Mouse (Mus musculus) heart, embryonic 14.5 days (tissue): ENCODE data around the gene Slc4a8. TPM values are rescaled to one million over a fixed set of nuclear protein-coding genes. Genes with fewer than 3 reads are reported as not detected.
A peak's percentile ranks its signal among the peaks of the same experiment; 100 is the strongest.
"Not testable (repeated sequence)": the region's sequence is repeated elsewhere in the genome, so short reads cannot be mapped to it uniquely, and the experiment has no call there.

Source experiments
- ATAC-seq: fragments of 200-750 bp; cut with Nextera tagmentation; 2 replicates; pipeline ENCODE4 v1.8.0; 2017; ENCODE audit warnings: low read depth, moderate TSS enrichment; ENCODE audit not compliant: insufficient number of reproducible peaks, insufficient read depth, low FRiP score
- H3K27ac ChIP-seq, 2 experiments: fragments of 200-500 bp in 1 of 2; fragments of 300-500 bp in 1 of 2; sonication (generic) in 1 of 2; replicated peaks in 1 of 2; 2 replicates each; pipeline ENCODE4 v1.5.1; 2012 to 2014; ENCODE audit warnings: low read depth in 2 of 2, low read length in 2 of 2, control low read depth in 1 of 2, mild to moderate bottlenecking in 1 of 2, mixed read lengths in 1 of 2; ENCODE audit not compliant: control insufficient read depth in 1 of 2, insufficient read depth in 1 of 2
- H3K27me3 ChIP-seq: fragments of 300-500 bp; sonication (generic); 2 replicates; pipeline ENCODE4 v1.6.1; 2014; ENCODE audit warnings: mild to moderate bottlenecking, low read length, control low read depth; ENCODE audit not compliant: control insufficient read depth, insufficient read depth
- H3K36me3 ChIP-seq: fragments of 300-500 bp; sonication (generic); 2 replicates; pipeline ENCODE4 v1.6.1; 2014; ENCODE audit warnings: mild to moderate bottlenecking, control low read depth, low read length, mixed read lengths; ENCODE audit not compliant: control insufficient read depth, insufficient read depth
- H3K4me1 ChIP-seq, 2 experiments: fragments of 200-500 bp in 1 of 2; fragments of 300-500 bp in 1 of 2; sonication (generic) in 1 of 2; 2 replicates each; pipeline ENCODE4 v1.6.1; 2012 to 2014; ENCODE audit warnings: low read length in 2 of 2, control low read depth in 1 of 2, mixed read lengths in 1 of 2; ENCODE audit not compliant: control insufficient read depth in 2 of 2, insufficient read depth in 2 of 2
- H3K4me2 ChIP-seq: fragments of 300-500 bp; sonication (generic); 2 replicates; pipeline ENCODE4 v1.6.1; 2014; ENCODE audit warnings: mild to moderate bottlenecking, low read length
- H3K4me3 ChIP-seq, 2 experiments: fragments of 200-500 bp in 1 of 2; fragments of 300-500 bp in 1 of 2; sonication (generic) in 1 of 2; 2 replicates each; pipeline ENCODE4 v1.5.1; 2012 to 2014; ENCODE audit warnings: low read length in 2 of 2, mild to moderate bottlenecking in 2 of 2, control low read depth in 1 of 2, low read depth in 1 of 2, moderate library complexity in 1 of 2; ENCODE audit not compliant: control insufficient read depth in 1 of 2, insufficient read depth in 1 of 2
- H3K9ac ChIP-seq: fragments of 300-500 bp; sonication (generic); 2 replicates; pipeline ENCODE4 v1.6.1; 2014; ENCODE audit warnings: mild to moderate bottlenecking, low read length
- H3K9me3 ChIP-seq: fragments of 300-500 bp; sonication (generic); 2 replicates; pipeline ENCODE4 v1.6.1; 2016; ENCODE audit warnings: low read length, control low read depth; ENCODE audit not compliant: control insufficient read depth
- WGBS: fragments of 180-500 bp; shearing (Covaris S2); extraction: QIAGEN DNeasy Blood & Tissue Kit; methylation state at CpG from one replicate; pipeline ENCODE4 v1.1.7; 2014; 5-methylcytosine and 5-hydroxymethylcytosine counted together
- polyA plus RNA-seq: library from polyadenylated mRNA; unstranded; fragments of >200 nt; fragmentation: Nextera tagmentation; extraction: Ambion mirVana; gene quantifications from 2 replicates; pipeline ENCODE4 v1.2.1, GENCODE M21; 2014

Slc4a8 gene
- polyA plus RNA-seq, 1 experiment from 2014 or later = 0.76 TPM

DNA sequence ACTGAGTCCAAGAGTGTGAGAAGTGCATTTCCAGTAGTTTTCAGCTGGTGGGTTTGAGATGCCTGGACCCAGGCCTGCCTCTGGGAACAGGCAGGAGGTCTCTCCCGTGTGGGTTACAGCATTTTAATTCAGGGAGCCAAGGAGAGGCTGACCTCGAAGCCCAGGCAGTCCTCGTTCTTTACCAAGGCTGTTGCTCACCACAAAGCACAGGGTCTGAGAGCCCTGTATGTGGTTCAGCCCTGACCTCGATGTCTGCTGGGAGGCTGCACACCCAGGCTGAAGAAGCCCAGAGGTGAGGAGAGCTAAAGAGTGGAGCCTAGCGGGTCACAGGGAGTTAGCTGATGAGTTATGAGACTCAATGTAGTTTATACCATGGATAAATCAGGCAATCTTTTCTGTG lies 52.0 kb downstream of the Slc4a8 start:
- WGBS = 68% methylated on average over 5 of the region's 5 CpGs
- Histone ChIP-seq H3K4me2 (no peak overlapping the region), H3K4me1 (peaks cover 7 to 10% of the 10 kb centered on the region in 2 experiments; a peak in 3 of 4 replicates), H3K4me3 (no peak overlapping the region), H3K9me3 (no peaks in the 10 kb centered on the region; the same call in 1 of the 2 replicates), H3K27ac (no peak overlapping the region), H3K9ac (no peak overlapping the region), H3K36me3 (no peaks in the 10 kb centered on the region), H3K27me3 (no peaks in the 10 kb centered on the region)
- no peak for ATAC-seq

- Histone ChIP-seq H3K9ac (no peak overlapping the region), H3K27ac (no peak overlapping the region), H3K9me3 (peaks cover 4% of the 10 kb centered on the region; the same call in 1 of the 2 replicates), H3K36me3 (no peaks in the 10 kb centered on the region), H3K4me2 (no peak overlapping the region), H3K4me3 (no peak overlapping the region), H3K4me1 (peaks cover 7 to 10% of the 10 kb centered on the region in 2 experiments; a peak in 3 of 4 replicates), H3K27me3 (no peaks in the 10 kb centered on the region)
- no peak for ATAC-seq
- WGBS = 87% methylated on average over 7 of the region's 7 CpGs
Observed at GRCm38 (mm10) chr15:100814066-100814465, 52.5 kb downstream of the Slc4a8 start.

- H3K36me3 ChIP-seq = no peaks in the 10 kb centered on the region
- H3K4me1 ChIP-seq = peaks cover 7 to 10% of the 10 kb centered on the region in 2 experiments; a peak in 3 of 4 replicates
- H3K27ac ChIP-seq = peak overlapping the region in 1 of 2 experiments; percentile 25; a peak in 1 of 4 replicates
- H3K9me3 ChIP-seq = peaks cover 4% of the 10 kb centered on the region; the same call in 1 of the 2 replicates
- no peak overlapping the region for H3K4me3 ChIP-seq
- peak overlapping the region; percentile 24; the same call in 1 of the 2 replicates for H3K4me2 ChIP-seq
- 65% methylated on average over 8 of the region's 8 CpGs for WGBS
- peak; percentile 17; the same call in 1 of the 2 replicates for ATAC-seq
- no peaks in the 10 kb centered on the region for H3K27me3 ChIP-seq
- H3K9ac ChIP-seq = no peak overlapping the region
Observed at GRCm38 (mm10) chr15:100815310-100815709, 53.8 kb downstream of the Slc4a8 start.

GRCm38 (mm10) chr15:100818860-100819259 lies 57.3 kb downstream of the Slc4a8 start:
- Histone ChIP-seq H3K27me3 (peaks cover 29% of the 10 kb centered on the region), H3K4me3 (no peak overlapping the region), H3K9ac (no peak overlapping the region), H3K4me2 (no peak overlapping the region), H3K4me1 (peaks cover 7 to 10% of the 10 kb centered on the region in 2 experiments; a peak in 3 of 4 replicates), H3K9me3 (peaks cover 4% of the 10 kb centered on the region; the same call in 1 of the 2 replicates), H3K27ac (no peak overlapping the region), H3K36me3 (no peaks in the 10 kb centered on the region)
- no peak for ATAC-seq
- WGBS = 82% methylated on average over 3 of the region's 3 CpGs

DNA sequence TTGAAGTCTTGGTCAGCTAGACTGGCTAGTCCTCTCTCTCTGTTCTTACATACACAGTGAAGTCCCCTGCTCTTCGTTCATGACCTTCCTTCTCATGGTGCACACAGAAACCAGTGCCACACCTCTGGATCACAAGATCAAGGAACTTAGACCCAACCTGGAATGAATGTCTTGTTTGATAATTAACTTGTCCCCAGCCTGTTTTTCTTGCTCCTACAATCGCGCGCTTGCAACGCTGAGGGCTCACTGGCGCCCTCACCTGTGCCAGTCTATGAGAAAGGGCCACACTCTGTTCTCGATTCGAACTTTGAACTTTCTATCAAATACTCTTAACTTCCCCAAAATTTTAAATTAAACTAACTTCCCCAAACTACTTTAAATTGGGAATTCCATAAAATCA lies 60.3 kb downstream of the Slc4a8 start:
- H3K4me2 ChIP-seq = no peak overlapping the region
- H3K27me3 ChIP-seq = peaks cover 53% of the 10 kb centered on the region
- WGBS = 46% methylated on average over 8 of the region's 8 CpGs
- H3K9me3 ChIP-seq = peaks cover 4% of the 10 kb centered on the region; the same call in 1 of the 2 replicates
- H3K4me3 ChIP-seq = no peak overlapping the region
- no peak for ATAC-seq
- H3K27ac ChIP-seq = no peak overlapping the region
- no peaks in the 10 kb centered on the region for H3K36me3 ChIP-seq
- H3K9ac ChIP-seq = no peak overlapping the region
- no peaks in the 10 kb centered on the region for H3K4me1 ChIP-seq

DNA sequence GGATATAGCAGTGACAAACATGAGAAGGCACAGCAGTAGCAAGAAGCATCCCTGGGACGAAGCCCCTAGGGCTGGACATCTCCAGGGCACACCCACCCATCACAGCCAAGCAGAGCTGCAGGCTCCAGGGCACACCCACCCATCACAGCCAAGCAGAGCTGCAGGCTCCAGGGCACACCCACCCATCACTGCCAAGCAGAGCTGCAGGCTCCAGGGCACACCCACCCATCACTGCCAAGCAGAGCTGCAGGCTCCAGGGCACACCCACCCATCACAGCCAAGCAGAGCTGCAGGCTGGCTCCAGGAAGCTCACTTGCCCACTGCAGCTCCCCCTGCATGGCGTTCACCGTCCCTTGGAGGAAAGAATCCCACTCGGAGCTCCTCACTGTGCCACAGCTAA lies 60.8 kb downstream of the Slc4a8 start:
- H3K36me3 ChIP-seq, H3K9me3 ChIP-seq, H3K4me2 ChIP-seq, H3K27ac ChIP-seq, H3K9ac ChIP-seq, ATAC-seq, H3K4me3 ChIP-seq, H3K4me1 ChIP-seq: not testable (repeated sequence)
- H3K27me3 ChIP-seq = peaks cover 53% of the 10 kb centered on the region
- WGBS = 78% methylated on average over 4 of the region's 4 CpGs

GRCm38 (mm10) chr15:100825249-100825856 lies 63.8 kb downstream of the Slc4a8 start:
- WGBS = 24% methylated on average over 26 of the region's 26 CpGs
- no peaks in the 10 kb centered on the region for H3K36me3 ChIP-seq
- H3K9ac ChIP-seq = no peak overlapping the region
- H3K27me3 ChIP-seq = peaks cover 53% of the 10 kb centered on the region
- no peak overlapping the region for H3K4me3 ChIP-seq
- H3K4me1 ChIP-seq = no peaks in the 10 kb centered on the region
- no peak for ATAC-seq
- H3K9me3 ChIP-seq = no peaks in the 10 kb centered on the region
- no peak overlapping the region for H3K27ac ChIP-seq
- no peak overlapping the region for H3K4me2 ChIP-seq

- 84% methylated on average over 8 of the region's 8 CpGs for WGBS
- peaks cover 49% of the 10 kb centered on the region for H3K27me3 ChIP-seq
- H3K9me3 ChIP-seq = peaks cover 4% of the 10 kb centered on the region; the same call in 1 of the 2 replicates
- no peak overlapping the region for H3K4me3 ChIP-seq
- no peaks in the 10 kb centered on the region for H3K36me3 ChIP-seq
- no peak overlapping the region for H3K27ac ChIP-seq
- no peak for ATAC-seq
- no peaks in the 10 kb centered on the region for H3K4me1 ChIP-seq
- H3K9ac ChIP-seq = no peak overlapping the region
- no peak overlapping the region for H3K4me2 ChIP-seq
Observed at GRCm38 (mm10) chr15:100826076-100826475, 64.5 kb downstream of the Slc4a8 start.
